Mouse (Mus musculus) mesoderm, embryonic 11.5 days (tissue): ENCODE measurements at regions not wholly inside any gene's neighbourhood (a gene's known extent, or its start where the extent isn't known, plus 50 kb on each side); places are given as distances from the start of the nearest gene placed in this dataset.

Experiments
- DNase-seq: peaks from one replicate; pipeline ENCODE4 v3.0.0-alpha.2; 2012; ENCODE audit warnings: low read depth, low spot score

- no peak for DNase-seq
Measured at GRCm38 (mm10) chr8:64542501-64542900, 150.4 kb downstream of the Cpe start.

- peak; percentile 15 for DNase-seq
Measured at GRCm38 (mm10) chr8:64539846-64540472, 152.9 kb downstream of the Cpe start.

GRCm38 (mm10) chr8:64531780-64532179 lies 161.1 kb downstream of the Cpe start:
- no peak for DNase-seq

- DNase-seq = no peak
Measured at GRCm38 (mm10) chr8:64522441-64523102, 170.3 kb downstream of the Cpe start.

GRCm38 (mm10) chr8:64519650-64520049 lies 173.2 kb downstream of the Cpe start:
- DNase-seq = no peak

- no peak for DNase-seq
Measured at GRCm38 (mm10) chr8:64515923-64516322, 176.9 kb downstream of the Cpe start.

GRCm38 (mm10) chr8:64497281-64498060 lies 195.4 kb downstream of the Cpe start:
- DNase-seq = peak; percentile 19

GRCm38 (mm10) chr8:64496333-64497213 lies 196.3 kb downstream of the Cpe start:
- peak; percentile 14 for DNase-seq

GRCm38 (mm10) chr8:64491561-64491960 lies 201.3 kb downstream of the Cpe start:
- no peak for DNase-seq

GRCm38 (mm10) chr8:64488057-64488456 lies 204.8 kb downstream of the Cpe start:
- no peak for DNase-seq

- DNase-seq = no peak
Measured at GRCm38 (mm10) chr8:64473276-64473675, 219.6 kb downstream of the Cpe start.

GRCm38 (mm10) chr8:64472801-64473270 lies 220.0 kb downstream of the Cpe start:
- no peak for DNase-seq

- DNase-seq = no peak
Measured at GRCm38 (mm10) chr8:64461136-64461535, 231.7 kb downstream of the Cpe start.

- no peak for DNase-seq
Measured at GRCm38 (mm10) chr8:64456970-64457369, 235.9 kb downstream of the Cpe start.

- no peak for DNase-seq
Measured at GRCm38 (mm10) chr8:64454736-64455135, 238.1 kb downstream of the Cpe start.

GRCm38 (mm10) chr8:64445366-64445765 lies 239.3 kb upstream of the Tll1 start:
- DNase-seq = no peak

GRCm38 (mm10) chr8:64444429-64444828 lies 238.4 kb upstream of the Tll1 start:
- DNase-seq = no peak

GRCm38 (mm10) chr8:64438489-64438888 lies 232.4 kb upstream of the Tll1 start:
- no peak for DNase-seq

GRCm38 (mm10) chr8:64434648-64435047 lies 228.6 kb upstream of the Tll1 start:
- no peak for DNase-seq

GRCm38 (mm10) chr8:64422850-64423214 lies 216.8 kb upstream of the Tll1 start:
- no peak for DNase-seq

GRCm38 (mm10) chr8:64422200-64422849 lies 216.3 kb upstream of the Tll1 start:
- DNase-seq = no peak
